Mouse (Mus musculus) naive thymus-derived CD4-positive, alpha-beta T cell, adult 5 months (primary cell): ENCODE results near the gene Gm49355. TPM values are rescaled to one million over a fixed set of nuclear protein-coding genes. Genes with fewer than 3 reads are reported as not detected.

Experiments
- polyA plus RNA-seq: library from polyadenylated mRNA; unstranded; fragments of 100-300 nt; shearing (Covaris generic); gene quantifications from one replicate; pipeline ENCODE4 v1.2.1, GENCODE M21; 2017

Gm49355 gene
- polyA plus RNA-seq = not detected

DNA sequence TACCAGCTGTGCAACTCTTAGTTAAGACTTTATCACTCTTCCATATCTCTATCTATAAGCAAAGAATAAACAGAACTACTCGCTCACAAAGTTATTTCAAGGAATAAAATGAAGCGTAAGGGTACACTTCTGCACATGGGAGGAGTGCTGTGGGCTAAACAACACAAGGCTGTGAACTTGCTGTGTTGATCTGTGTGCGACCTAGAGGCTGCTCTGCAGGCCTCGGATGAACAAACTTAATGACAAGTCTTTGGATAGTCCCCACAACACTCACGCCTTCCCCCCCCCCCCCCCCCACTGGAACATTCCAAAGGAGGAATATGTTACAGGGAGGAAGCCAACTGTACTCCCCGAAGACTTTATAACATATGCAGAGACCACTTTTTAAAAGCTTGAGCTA lies at the start of gene Gm49355:
Gene Gm49355 (plus strand): TSS at position 336 of the 400 bp plus-strand sequence.

DNA sequence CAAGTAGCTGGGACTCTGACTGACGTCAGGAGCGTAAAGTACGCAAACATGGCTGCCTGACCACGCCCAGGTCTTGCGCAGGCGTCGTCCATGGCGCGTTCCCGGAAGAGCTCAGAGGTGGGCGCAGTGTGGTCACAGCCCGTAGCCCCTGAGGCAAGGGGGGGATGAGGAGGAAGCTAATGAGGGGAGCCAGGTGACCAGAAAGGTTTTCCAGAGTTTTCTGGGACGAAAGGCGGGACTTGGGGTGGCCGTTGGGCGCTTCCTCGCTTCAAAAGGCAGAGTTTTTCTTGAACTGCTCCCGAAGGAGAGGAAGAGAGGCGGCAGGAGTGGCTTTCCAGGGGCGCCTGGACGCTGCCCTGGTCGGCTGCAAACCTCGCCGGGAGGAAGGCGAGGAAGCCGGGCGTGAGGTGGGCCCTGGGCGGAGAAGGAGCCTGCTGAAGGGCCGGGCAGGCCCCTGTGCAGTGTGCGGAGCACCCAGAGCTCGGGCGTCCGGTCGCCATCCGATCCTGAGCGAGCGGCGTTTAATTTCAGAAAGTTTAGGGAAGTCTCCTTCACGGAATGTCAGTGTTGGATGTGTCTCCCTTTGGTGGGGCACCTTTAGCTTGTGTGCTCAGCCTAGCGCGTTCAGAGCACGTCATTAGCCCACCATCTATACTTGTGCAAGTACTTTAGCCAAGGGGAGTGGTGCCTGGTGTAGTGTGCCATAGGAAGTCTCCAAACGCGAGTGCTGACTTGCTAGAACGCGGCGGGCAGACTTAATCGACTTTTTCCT lies 551 bp downstream of the Gm49355 start, which contains the start of gene 3830406C13Rik:
Gene 3830406C13Rik (plus strand): TSS at position 33 of the 772 bp plus-strand sequence.

DNA sequence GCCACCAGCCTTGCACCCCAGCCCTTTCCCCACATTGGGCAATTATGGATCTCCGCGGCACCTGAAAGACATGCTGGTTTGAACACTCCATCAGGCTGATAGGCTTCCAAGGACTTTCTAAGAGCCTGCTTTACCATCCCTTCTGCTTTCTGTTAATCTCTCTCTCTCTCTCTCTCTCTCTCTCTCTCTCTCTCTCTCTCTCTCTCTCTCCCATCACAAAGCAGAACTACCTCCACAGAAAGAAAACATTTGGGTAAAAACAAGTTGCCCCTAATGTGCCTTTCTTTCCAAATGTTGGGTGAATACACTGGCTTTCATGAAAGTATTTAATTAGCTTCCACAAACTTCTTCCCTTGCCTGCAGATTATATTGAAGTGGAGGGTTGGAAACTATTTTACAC lies 64.3 kb downstream of the Gm49355 start, which contains the start of gene Fezf2:
Gene Fezf2 (minus strand): TSS at position 101 of the 400 bp plus-strand sequence.

Other genes with a start within 250 kb of the Gm49355 start
- gene 3830406C13Rik, start 197 bp downstream of the Gm49355 start, polyA plus RNA-seq = 30.0 TPM
- not detected for gene Fezf2, start 64.2 kb downstream of the Gm49355 start, polyA plus RNA-seq